ENCODE assay signal across 7 mouse cellular contexts in genomic region chr3:103058207-103059157, GRCm38 (mm10). TPM values are rescaled to one million over a fixed set of nuclear protein-coding genes. Genes with fewer than 3 reads are reported as not detected.
DNase-seq lines count a peak whose midpoint lies in the region; ATAC-seq lines count a peak whose summit lies in the region.

Gene Nras (plus strand): TSS chr3:103058285.

- H3K4me2 ChIP-seq in midbrain, embryonic 13.5 days (replicated peaks): peak within 1 kb of the TSS; percentile 66

- DNase-seq in adrenal gland, postnatal 10 days: peak; percentile 99
- peak; percentile 97 for DNase-seq in embryonic facial prominence, embryonic 10.5 days (ENCODE audit: low spot score)
- DNase-seq in kidney, adult 11 months: peak; percentile 89
- DNase-seq in limb, embryonic 10.5 days (ENCODE audit: low spot score): peak; percentile 99
- DNase-seq in spleen, adult 12 weeks (ENCODE audit: low spot score): peak; percentile 89

- H3K4me3 ChIP-seq in embryonic facial prominence, embryonic 10.5 days: peak within 1 kb of the TSS; percentile 90
- H3K4me3 ChIP-seq in limb, embryonic 10.5 days: peak within 1 kb of the TSS; percentile 81
- peak within 1 kb of the TSS; percentile 66 for H3K4me3 ChIP-seq in midbrain, embryonic 13.5 days (replicated peaks)

- peaks cover 7% of the 10 kb centered on the region for H3K4me1 ChIP-seq in embryonic facial prominence, embryonic 10.5 days
- peaks cover 7% of the 10 kb centered on the region; the same call in 1 of the 2 replicates for H3K4me1 ChIP-seq in limb, embryonic 10.5 days
- H3K4me1 ChIP-seq in midbrain, embryonic 13.5 days (replicated peaks): peaks cover 12% of the 10 kb centered on the region

- peaks cover 77% of the 10 kb centered on the region for H3K36me3 ChIP-seq in embryonic facial prominence, embryonic 10.5 days (replicated peaks)
- peaks cover 74% of the 10 kb centered on the region for H3K36me3 ChIP-seq in limb, embryonic 10.5 days
- H3K36me3 ChIP-seq in midbrain, embryonic 13.5 days: peaks cover 64% of the 10 kb centered on the region

- H3K9ac ChIP-seq in midbrain, embryonic 13.5 days (replicated peaks): peak within 1 kb of the TSS; percentile 82

- peak within 1 kb of the TSS; percentile 96 for H3K27ac ChIP-seq in embryonic facial prominence, embryonic 10.5 days (replicated peaks)
- H3K27ac ChIP-seq in limb, embryonic 10.5 days: peak within 1 kb of the TSS; percentile 97
- peak within 1 kb of the TSS; percentile 91 for H3K27ac ChIP-seq in midbrain, embryonic 13.5 days

- no peaks in the 10 kb centered on the region for H3K27me3 ChIP-seq in embryonic facial prominence, embryonic 10.5 days (replicated peaks; ENCODE audit: low read depth, poor library complexity, severe bottlenecking)
- H3K27me3 ChIP-seq in limb, embryonic 10.5 days (ENCODE audit: low read depth, poor library complexity, severe bottlenecking): no peaks in the 10 kb centered on the region
- H3K27me3 ChIP-seq in midbrain, embryonic 13.5 days: no peaks in the 10 kb centered on the region

- H3K9me3 ChIP-seq in embryonic facial prominence, embryonic 10.5 days: no peaks in the 10 kb centered on the region
- H3K9me3 ChIP-seq in limb, embryonic 10.5 days (replicated peaks): no peaks in the 10 kb centered on the region
- H3K9me3 ChIP-seq in midbrain, embryonic 13.5 days: no peaks in the 10 kb centered on the region

- WGBS in embryonic facial prominence, embryonic 10.5 days: 3% methylated on average over 46 of the region's 46 CpGs
- WGBS in limb, embryonic 10.5 days: 3% methylated on average over 46 of the region's 46 CpGs
- WGBS in midbrain, embryonic 13.5 days: 3% methylated on average over 46 of the region's 46 CpGs

- ATAC-seq in granulocyte monocyte progenitor cell, adult 5-6 weeks (replicated peaks; ENCODE audit: poor library complexity, severe bottlenecking): peak; percentile 99
- ATAC-seq in midbrain, embryonic 13.5 days: peak; percentile 98

RNA-seq across cellular contexts. Expression of gene Nras, which starts in this region (rescaled TPM):
- total RNA-seq in adrenal gland, postnatal 10 days (2021): 10 to 100 TPM; 83.3 to 99.7 TPM
- 139 and 144 TPM in 2 replicates for polyA plus RNA-seq in embryonic facial prominence, embryonic 10.5 days (2016; fragmentation: Nextera tagmentation; extraction: Ambion mirVana)
- 55.9 and 90.5 TPM in 2 replicates for total RNA-seq in granulocyte monocyte progenitor cell, adult 5-6 weeks (2014; fragmentation: Nextera tagmentation)
- total RNA-seq in granulocyte monocyte progenitor cell, adult 5-6 weeks (2017): 69.0 and 97.7 TPM in 2 replicates
- polyA plus RNA-seq in limb, embryonic 10.5 days (2016; fragmentation: Nextera tagmentation; extraction: Ambion mirVana): 123 and 134 TPM in 2 replicates
- polyA plus RNA-seq in midbrain, embryonic 13.5 days (2015; fragmentation: Nextera tagmentation; extraction: Ambion mirVana): 119 and 124 TPM in 2 replicates

Comparison
In these comparisons a context has a peak if more than half of its experiments do, and no peak if none do; other contexts are left out.
1. Peak in every context shown above with its lines: DNase-seq, ATAC-seq, H3K4me3 ChIP-seq and H3K27ac ChIP-seq.